Mouse (Mus musculus) small intestine, adult 2 months (tissue): Measurements from ENCODE around the gene Parn.

Experiments used
- CTCF ChIP-seq: fragments of 200-500 bp; IDR thresholded peaks from 2 replicates; pipeline ENCODE4 v1.5.1; 2012; ENCODE audit warnings: low read depth, mild to moderate bottlenecking, control low read depth, inconsistent platforms, low read length, moderate library complexity, mixed read lengths; ENCODE audit not compliant: insufficient replicate concordance, insufficient read length; ENCODE audit errors: extremely low read depth
- POLR2A ChIP-seq: fragments of 200-500 bp; IDR thresholded peaks from 2 replicates; pipeline ENCODE4 v1.6.1; 2012; ENCODE audit warnings: low read depth, mild to moderate bottlenecking, control low read depth, inconsistent platforms, low read length, moderate library complexity

DNA sequence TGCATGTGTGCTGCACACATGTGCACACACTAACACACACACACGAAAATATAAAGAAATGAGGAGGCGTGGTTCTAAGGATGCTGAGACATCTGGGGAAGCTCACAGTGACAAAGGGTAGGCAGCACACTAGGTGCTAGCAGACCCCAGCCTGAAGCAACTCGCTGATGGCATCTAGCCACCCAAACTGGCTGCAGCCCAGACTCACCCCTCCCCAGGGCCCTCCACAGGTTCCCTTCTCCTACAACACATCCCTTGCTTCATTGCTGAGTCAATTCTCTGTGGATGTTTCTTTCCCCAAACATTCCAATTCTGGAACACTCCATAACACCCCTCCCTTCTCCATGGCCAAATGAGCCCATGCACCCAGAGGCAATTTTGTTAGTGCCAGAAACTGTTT lies 175.0 kb downstream of the Parn start:
- TF ChIP-seq POLR2A (no peak), CTCF (no peak)
